In the genomic region with DNA sequence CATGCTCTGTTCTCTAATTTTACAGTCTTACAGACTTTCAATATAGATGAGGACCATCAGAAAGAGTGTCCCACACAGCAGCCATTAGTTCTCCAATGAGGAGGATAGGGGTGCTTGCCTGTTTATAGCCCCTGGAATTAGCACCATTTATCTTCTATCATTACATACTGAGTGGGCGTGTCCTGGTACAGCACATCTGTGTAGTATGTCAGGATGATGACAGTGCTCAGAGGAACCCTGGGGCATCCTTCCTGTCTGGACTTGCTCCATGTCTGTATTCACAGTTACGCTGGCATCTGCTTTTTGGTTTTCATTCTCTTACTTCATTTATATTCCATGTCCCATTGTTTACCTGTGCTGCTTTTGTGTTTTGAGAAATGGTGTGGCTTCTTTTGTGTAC, we compare ENCODE assay signal across 9 mouse cellular contexts.
"Had no signal": no experiment of that assay in that cellular context is flagged by ENCODE, and none has a peak within 500 bp of the region (broad histone marks: within the 10 kb centered on the region; RNA-seq: fewer than 3 reads in every experiment).

No protein-coding gene starts in this region.

- H3K4me1 ChIP-seq: limb, embryonic 10.5 days; liver, embryonic 15.5 days had no signal

- H3K9me3 ChIP-seq: limb, embryonic 10.5 days; liver, embryonic 15.5 days had no signal

- H3K27me3 ChIP-seq: liver, embryonic 15.5 days had no signal

- H3K4me2 ChIP-seq: liver, embryonic 11.5 days; liver, embryonic 15.5 days; lung, embryonic 14.5 days; midbrain, embryonic 11.5 days had no signal

- DNase-seq: spleen, adult 18-20 months; thymus, adult 18-20 months had no signal

- H3K9ac ChIP-seq: liver, embryonic 15.5 days; lung, embryonic 14.5 days had no signal

- H3K36me3 ChIP-seq: limb, embryonic 10.5 days; liver, embryonic 15.5 days had no signal

- H3K4me3 ChIP-seq: left cerebral cortex, adult 2 months; limb, embryonic 10.5 days; liver, embryonic 15.5 days; myocyte had no signal

- H3K27ac ChIP-seq: left cerebral cortex, adult 2 months; limb, embryonic 10.5 days; liver, embryonic 15.5 days had no signal
